Mouse (Mus musculus) neural tube, embryonic 12.5 days (tissue): ENCODE measurements around the gene Abhd14a. TPM values are rescaled to one million over a fixed set of nuclear protein-coding genes. Genes with fewer than 3 reads are reported as not detected.
"Not testable (repeated sequence)": the region's sequence is repeated elsewhere in the genome, so short reads cannot be mapped to it uniquely, and the experiment has no call there.

ENCODE experiments used
- ATAC-seq: fragments of 200-750 bp; cut with Nextera tagmentation; 2 replicates; pipeline ENCODE4 v1.8.0; 2017; ENCODE audit warnings: low read depth, mild to moderate bottlenecking, moderate TSS enrichment, moderate library complexity; ENCODE audit not compliant: low FRiP score
- H3K27ac ChIP-seq: fragments of 300-500 bp; sonication (generic); 2 replicates; pipeline ENCODE4 v1.5.1; 2016
- H3K27me3 ChIP-seq: fragments of 300-500 bp; sonication (generic); replicated peaks from 2 replicates; pipeline ENCODE4 v1.6.1; 2016; ENCODE audit warnings: mild to moderate bottlenecking
- H3K36me3 ChIP-seq: fragments of 300-500 bp; sonication (generic); 2 replicates; pipeline ENCODE4 v1.6.1; 2016; ENCODE audit warnings: mild to moderate bottlenecking
- H3K4me1 ChIP-seq: fragments of 300-500 bp; sonication (generic); 2 replicates; pipeline ENCODE4 v1.6.1; 2016
- H3K4me2 ChIP-seq: fragments of 300-500 bp; sonication (generic); replicated peaks from 2 replicates; pipeline ENCODE4 v1.6.1; 2016; ENCODE audit warnings: mild to moderate bottlenecking
- H3K4me3 ChIP-seq: fragments of 300-500 bp; sonication (generic); 2 replicates; pipeline ENCODE4 v1.5.1; 2016
- H3K9ac ChIP-seq: fragments of 300-500 bp; sonication (generic); 2 replicates; pipeline ENCODE4 v1.6.1; 2016; ENCODE audit warnings: mild to moderate bottlenecking
- H3K9me3 ChIP-seq: fragments of 300-500 bp; sonication (generic); 2 replicates; pipeline ENCODE4 v1.6.1; 2016; ENCODE audit warnings: mild to moderate bottlenecking
- WGBS: fragments of 180-500 bp; shearing (Covaris S2); methylation state at CpG from one replicate; pipeline ENCODE4 v1.1.7; 2016; 5-methylcytosine and 5-hydroxymethylcytosine counted together
- polyA plus RNA-seq: library from polyadenylated mRNA; unstranded; fragments of >200 nt; fragmentation: Nextera tagmentation; extraction: Ambion mirVana; gene quantifications from 2 replicates; pipeline ENCODE4 v1.2.1, GENCODE M21; 2016

The Abhd14a gene
- 34.6 and 38.0 TPM in 2 replicates for polyA plus RNA-seq

DNA sequence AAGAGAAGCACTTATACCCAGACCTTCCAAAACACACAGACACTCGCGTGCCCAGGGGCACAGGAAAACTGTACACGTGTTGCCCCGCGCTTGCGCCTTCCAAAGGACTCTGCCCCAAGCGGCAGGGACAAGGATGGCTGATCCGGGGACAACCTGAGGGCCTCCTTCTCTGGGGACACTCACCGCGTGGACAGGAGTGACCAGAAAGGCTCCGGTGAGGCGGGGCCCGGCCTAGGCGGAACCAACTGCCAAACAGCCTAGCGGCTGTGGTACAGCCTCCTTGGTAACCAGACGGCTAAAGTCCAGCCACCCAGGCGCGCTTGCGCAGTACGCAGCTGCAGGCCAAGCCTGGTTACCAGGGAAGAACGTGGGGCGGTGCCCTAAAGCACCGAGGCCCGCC, at the start of gene Abhd14a, which contains the start of gene Abhd14b:
Abhd14a (minus strand) TSS at position 331 of the 400 bp plus-strand sequence.
Abhd14b (plus strand) TSS at position 112 of the 400 bp plus-strand sequence.
- WGBS, result under 1% methylated on average over 24 of the region's 24 CpGs
- Histone ChIP-seq H3K9me3 (no peaks in the 10 kb centered on the region), H3K4me1 (peaks cover 39% of the 10 kb centered on the region), H3K36me3 (no peaks in the 10 kb centered on the region), H3K4me3 (peak within 1 kb of the TSS; percentile 47), H3K27ac (no peak within 1 kb of the TSS), H3K27me3 (no peaks in the 10 kb centered on the region), H3K9ac (peak within 1 kb of the TSS; percentile 60), H3K4me2 (peak within 1 kb of the TSS; percentile 79)
- peak; percentile 79 for ATAC-seq

DNA sequence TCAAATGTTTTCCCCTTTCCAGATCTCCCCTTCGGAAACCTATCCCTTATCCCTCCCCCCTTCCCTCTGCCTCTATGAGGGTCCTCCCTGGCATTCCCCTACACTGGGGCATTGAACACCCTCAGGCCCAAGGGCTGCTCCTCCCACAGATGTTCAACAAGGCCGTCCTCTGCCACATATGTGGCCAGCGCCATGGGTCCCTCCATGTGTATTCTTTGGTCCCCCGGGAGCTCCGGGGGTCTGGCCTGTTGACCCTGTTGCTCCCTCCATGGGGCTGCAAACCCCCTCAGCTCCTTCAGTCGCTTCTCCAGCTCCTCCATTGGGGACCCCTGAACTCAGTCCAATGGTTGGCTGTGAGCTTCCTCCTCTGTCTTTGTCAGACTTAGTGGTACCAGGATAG, 40.1 kb upstream of the Abhd14a start:
- not testable (repeated sequence) for H3K4me1 ChIP-seq, H3K4me2 ChIP-seq, H3K27ac ChIP-seq, ATAC-seq, H3K27me3 ChIP-seq, H3K9ac ChIP-seq, H3K4me3 ChIP-seq, H3K9me3 ChIP-seq
- WGBS, result 84% methylated on average over 6 of the region's 6 CpGs
- peaks cover 39% of the 10 kb centered on the region for H3K36me3 ChIP-seq

DNA sequence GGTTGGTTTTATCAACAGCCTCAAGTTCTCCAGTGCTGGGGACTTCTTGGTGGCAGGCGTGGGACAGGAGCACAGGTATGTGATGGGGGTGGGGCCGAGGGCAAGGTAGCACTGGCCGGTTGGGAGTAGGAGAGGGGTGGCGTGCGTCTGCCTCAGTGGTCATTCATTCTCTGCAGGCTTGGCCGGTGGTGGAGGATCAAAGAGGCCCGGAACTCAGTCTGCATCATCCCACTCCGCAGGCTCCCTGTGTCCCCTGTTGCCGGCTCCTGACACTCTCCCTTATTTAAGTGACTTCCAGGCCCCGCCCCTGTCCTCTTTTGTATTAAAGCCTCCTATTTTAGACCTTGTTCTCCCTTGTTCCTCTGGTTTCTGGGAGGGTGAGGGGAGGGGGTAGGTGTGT, 37.6 kb upstream of the Abhd14a start:
- Histone ChIP-seq H3K4me2 (no peak overlapping the region), H3K9me3 (no peaks in the 10 kb centered on the region), H3K9ac (no peak overlapping the region), H3K27me3 (no peaks in the 10 kb centered on the region), H3K36me3 (peaks cover 58% of the 10 kb centered on the region), H3K4me1 (no peaks in the 10 kb centered on the region), H3K4me3 (no peak overlapping the region), H3K27ac (no peak overlapping the region)
- no peak for ATAC-seq
- WGBS, result 78% methylated on average over 10 of the region's 10 CpGs

DNA sequence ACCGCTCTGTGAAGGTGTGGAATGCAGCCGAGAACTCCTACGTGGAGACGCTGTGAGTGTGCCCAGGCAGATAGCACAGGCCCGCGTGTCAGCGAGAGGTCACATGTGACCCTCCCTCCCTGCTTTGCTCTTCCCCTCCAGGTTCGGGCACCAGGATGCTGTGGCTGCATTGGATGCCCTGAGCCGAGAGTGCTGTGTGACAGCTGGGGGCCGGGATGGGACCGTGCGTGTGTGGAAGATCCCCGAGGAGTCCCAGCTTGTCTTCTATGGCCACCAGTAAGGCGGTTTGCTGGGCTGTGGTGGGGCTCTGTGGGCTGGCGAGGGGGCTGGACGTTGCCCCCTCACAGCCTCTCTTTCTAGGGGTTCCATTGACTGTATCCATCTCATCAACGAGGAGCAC, 36.1 kb upstream of the Abhd14a start:
- no peaks in the 10 kb centered on the region for H3K4me1 ChIP-seq
- H3K4me3 ChIP-seq, result no peak overlapping the region
- H3K27ac ChIP-seq, result no peak overlapping the region
- H3K36me3 ChIP-seq, result peaks cover 61% of the 10 kb centered on the region
- no peaks in the 10 kb centered on the region for H3K9me3 ChIP-seq
- WGBS, result 93% methylated on average over 17 of the region's 17 CpGs
- ATAC-seq, result no peak
- no peak overlapping the region for H3K4me2 ChIP-seq
- no peak overlapping the region for H3K9ac ChIP-seq
- H3K27me3 ChIP-seq, result no peaks in the 10 kb centered on the region

DNA sequence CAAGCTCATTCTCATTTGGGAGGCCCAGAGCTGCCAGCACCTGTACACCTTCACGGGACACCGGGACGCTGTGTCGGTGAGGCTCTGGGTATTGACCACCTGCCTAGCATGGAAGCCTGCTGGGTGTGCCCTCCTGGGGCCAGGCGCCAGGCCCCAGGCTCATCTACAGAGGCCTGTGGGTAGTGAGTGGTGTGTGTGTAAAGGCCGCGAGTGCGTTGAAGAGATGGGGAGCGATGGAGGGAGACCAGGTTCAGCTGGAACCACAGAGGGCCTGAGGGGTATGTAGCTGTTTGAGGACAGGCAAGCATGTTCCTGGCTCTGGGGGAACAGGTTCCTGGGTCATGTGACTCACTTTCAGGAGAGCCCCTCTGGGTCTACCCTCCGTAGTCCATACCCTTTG, 35.7 kb upstream of the Abhd14a start:
- H3K4me3 ChIP-seq, result no peak overlapping the region
- H3K36me3 ChIP-seq, result peaks cover 61% of the 10 kb centered on the region
- no peaks in the 10 kb centered on the region for H3K9me3 ChIP-seq
- H3K27me3 ChIP-seq, result no peaks in the 10 kb centered on the region
- no peak overlapping the region for H3K4me2 ChIP-seq
- H3K4me1 ChIP-seq, result peaks cover 3% of the 10 kb centered on the region
- ATAC-seq, result no peak
- WGBS, result 95% methylated on average over 10 of the region's 10 CpGs
- no peak overlapping the region for H3K9ac ChIP-seq
- H3K27ac ChIP-seq, result no peak overlapping the region

DNA sequence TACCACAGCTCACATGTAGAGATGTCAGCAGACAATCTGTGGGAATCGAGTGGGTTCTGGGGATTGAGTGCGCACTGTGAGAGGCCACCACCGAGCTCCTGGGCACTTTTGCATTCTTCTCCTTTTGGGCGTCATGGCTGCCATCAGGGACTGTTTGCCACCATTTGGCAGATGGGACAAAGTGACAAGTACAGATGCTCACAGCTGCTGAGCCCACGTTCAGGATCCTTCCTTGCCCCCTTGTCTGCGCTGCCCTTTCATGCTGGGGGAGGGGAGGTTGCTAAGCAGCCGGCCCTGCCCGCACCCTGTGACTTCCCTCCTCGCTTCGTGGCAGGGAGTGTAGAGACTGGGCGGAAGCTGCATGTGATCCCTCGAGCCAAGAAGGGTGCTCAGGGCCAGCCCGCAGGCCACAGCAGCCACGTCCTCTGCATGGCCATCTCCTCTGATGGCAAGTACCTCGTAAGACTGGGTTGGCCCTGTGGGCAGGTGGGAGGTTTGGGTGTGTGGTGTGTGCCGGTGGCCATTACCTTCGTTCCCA, 35.2 kb upstream of the Abhd14a start:
- ATAC-seq, result no peak
- H3K4me1 ChIP-seq, result peaks cover 8% of the 10 kb centered on the region
- peaks cover 61% of the 10 kb centered on the region for H3K36me3 ChIP-seq
- no peak overlapping the region for H3K27ac ChIP-seq
- H3K4me2 ChIP-seq, result no peak overlapping the region
- no peak overlapping the region for H3K4me3 ChIP-seq
- 85% methylated on average over 17 of the region's 17 CpGs for WGBS
- H3K9ac ChIP-seq, result no peak overlapping the region
- no peaks in the 10 kb centered on the region for H3K27me3 ChIP-seq
- H3K9me3 ChIP-seq, result no peaks in the 10 kb centered on the region

DNA sequence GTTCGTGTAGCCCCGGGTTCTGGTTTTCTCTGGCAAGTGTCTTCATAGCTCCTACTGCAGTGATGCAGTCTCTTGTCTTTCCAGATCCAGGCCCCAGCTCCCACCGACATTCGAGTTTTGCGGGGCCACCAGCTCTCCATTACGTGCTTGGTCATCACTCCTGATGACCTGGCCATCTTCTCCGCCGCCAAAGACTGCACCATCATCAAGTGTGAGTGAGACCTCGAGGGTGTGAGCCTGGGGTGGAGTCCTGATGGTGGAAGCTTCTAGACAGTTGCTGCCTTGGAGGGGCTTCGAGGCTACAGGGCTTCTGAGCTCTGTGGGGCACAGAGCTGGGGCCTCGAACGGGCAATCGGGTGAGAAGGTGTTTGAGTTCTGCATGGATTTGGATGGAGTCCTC, 34.2 kb upstream of the Abhd14a start:
- ATAC-seq, result no peak
- Histone ChIP-seq H3K36me3 (peaks cover 61% of the 10 kb centered on the region), H3K9ac (no peak overlapping the region), H3K4me1 (peaks cover 11% of the 10 kb centered on the region), H3K9me3 (no peaks in the 10 kb centered on the region), H3K4me2 (no peak overlapping the region), H3K27me3 (no peaks in the 10 kb centered on the region), H3K27ac (no peak overlapping the region), H3K4me3 (no peak overlapping the region)
- WGBS, result 92% methylated on average over 13 of the region's 13 CpGs

DNA sequence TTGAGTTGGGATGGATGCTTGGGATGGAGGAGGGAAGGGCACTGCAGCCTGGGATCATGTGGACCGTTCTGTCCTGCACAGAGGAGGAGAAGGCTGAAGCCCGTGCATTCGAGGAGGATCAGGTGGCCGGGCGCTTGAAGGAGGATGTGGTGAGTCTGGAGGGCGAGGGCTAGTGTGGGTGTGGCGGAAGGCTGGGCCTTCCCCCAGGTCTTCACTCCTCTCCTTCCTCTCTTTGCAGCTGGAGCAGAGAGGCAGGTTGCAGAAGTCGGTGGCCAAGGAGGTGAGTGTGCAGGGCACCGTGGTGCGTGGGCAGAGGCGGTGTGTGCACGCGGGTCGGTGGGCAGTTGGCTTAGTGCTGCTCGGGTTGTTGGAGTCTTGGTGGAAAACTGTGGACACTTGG, 33.6 kb upstream of the Abhd14a start:
- Histone ChIP-seq H3K4me3 (no peak overlapping the region), H3K4me1 (peaks cover 11% of the 10 kb centered on the region), H3K36me3 (peaks cover 57% of the 10 kb centered on the region), H3K9ac (no peak overlapping the region), H3K9me3 (no peaks in the 10 kb centered on the region), H3K27me3 (no peaks in the 10 kb centered on the region), H3K27ac (no peak overlapping the region), H3K4me2 (no peak overlapping the region)
- no peak for ATAC-seq
- 91% methylated on average over 15 of the region's 15 CpGs for WGBS

DNA sequence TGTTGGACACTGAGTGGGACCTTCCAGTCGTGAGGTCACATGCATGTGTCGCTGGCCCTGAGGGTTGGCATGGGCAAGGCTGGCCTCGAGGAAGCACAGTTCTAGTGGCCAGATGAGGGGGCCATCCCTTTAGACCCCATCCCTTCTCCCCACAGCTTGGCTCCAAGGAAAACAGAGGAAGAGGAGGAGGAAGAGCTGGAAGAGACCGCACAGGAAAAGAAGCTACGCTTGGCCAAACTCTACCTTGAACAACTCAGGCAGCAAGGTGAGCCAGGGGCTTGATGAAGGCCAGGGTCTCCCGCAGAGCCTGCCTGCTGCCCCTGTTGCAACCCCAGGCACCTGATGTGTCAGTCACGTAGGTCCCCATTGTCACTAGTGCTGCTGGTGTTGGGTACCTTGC, 33.1 kb upstream of the Abhd14a start:
- WGBS, result 95% methylated on average over 7 of the region's 7 CpGs
- Histone ChIP-seq H3K36me3 (peaks cover 51% of the 10 kb centered on the region), H3K4me2 (no peak overlapping the region), H3K27me3 (no peaks in the 10 kb centered on the region), H3K4me1 (peaks cover 11% of the 10 kb centered on the region), H3K27ac (no peak overlapping the region), H3K9ac (no peak overlapping the region), H3K4me3 (no peak overlapping the region), H3K9me3 (no peaks in the 10 kb centered on the region)
- ATAC-seq, result no peak

DNA sequence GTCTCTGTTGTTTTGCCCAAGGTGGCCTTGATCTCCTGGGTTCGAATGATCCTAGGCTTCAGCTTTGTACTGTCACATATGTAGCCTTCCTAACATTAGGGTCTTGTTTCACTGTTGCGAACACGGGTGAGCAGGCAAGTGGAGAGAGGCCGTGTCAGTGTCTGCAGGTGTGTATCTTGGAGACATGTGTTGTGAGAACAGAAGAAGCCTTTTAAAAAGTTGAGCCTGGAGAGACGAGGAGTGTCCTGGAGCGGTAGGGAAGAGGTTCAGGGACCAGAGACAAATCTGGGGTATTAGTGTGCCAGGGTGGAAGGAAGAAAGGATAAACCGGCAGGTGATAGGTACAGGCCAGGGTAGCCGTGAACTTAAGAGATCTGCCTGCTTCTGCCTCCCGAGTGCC, 30.6 kb upstream of the Abhd14a start:
- Histone ChIP-seq H3K27me3 (no peaks in the 10 kb centered on the region), H3K4me3 (peak overlapping the region; percentile 59), H3K27ac (no peak overlapping the region), H3K4me2 (peak overlapping the region; percentile 91), H3K9ac (peak overlapping the region; percentile 61; the same call in 1 of the 2 replicates), H3K9me3 (no peaks in the 10 kb centered on the region), H3K4me1 (peaks cover 22% of the 10 kb centered on the region), H3K36me3 (peaks cover 27% of the 10 kb centered on the region)
- WGBS, result 86% methylated on average over 9 of the region's 9 CpGs
- no peak for ATAC-seq

DNA sequence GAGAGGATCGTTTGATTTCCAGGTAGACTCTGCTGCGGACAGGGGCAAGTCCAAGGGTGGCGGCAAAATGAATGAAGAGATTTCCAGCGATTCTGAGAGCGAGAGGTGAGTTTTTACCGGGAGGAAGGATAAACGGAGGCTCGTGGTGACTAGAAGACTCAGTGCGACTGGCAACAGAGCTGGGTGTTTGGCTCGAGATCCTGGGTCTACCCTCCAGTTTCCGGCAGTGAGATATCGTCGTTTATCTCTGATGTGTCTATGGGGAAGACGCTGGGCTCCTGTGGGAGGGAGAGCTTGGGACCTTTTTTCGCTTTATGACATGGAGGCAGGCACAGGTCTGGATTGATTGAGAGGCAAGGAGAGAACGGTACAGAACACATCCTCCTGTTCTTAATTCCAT, 30.2 kb upstream of the Abhd14a start:
- H3K4me1 ChIP-seq, result peaks cover 22% of the 10 kb centered on the region
- peaks cover 22% of the 10 kb centered on the region for H3K36me3 ChIP-seq
- no peak; the same call in 1 of the 2 replicates for ATAC-seq
- H3K9me3 ChIP-seq, result no peaks in the 10 kb centered on the region
- WGBS, result 4% methylated on average over 16 of the region's 16 CpGs
- peak overlapping the region; percentile 91 for H3K4me2 ChIP-seq
- peak overlapping the region; percentile 61 for H3K9ac ChIP-seq
- peak overlapping the region; percentile 59 for H3K4me3 ChIP-seq
- H3K27ac ChIP-seq, result no peak overlapping the region
- H3K27me3 ChIP-seq, result no peaks in the 10 kb centered on the region

DNA sequence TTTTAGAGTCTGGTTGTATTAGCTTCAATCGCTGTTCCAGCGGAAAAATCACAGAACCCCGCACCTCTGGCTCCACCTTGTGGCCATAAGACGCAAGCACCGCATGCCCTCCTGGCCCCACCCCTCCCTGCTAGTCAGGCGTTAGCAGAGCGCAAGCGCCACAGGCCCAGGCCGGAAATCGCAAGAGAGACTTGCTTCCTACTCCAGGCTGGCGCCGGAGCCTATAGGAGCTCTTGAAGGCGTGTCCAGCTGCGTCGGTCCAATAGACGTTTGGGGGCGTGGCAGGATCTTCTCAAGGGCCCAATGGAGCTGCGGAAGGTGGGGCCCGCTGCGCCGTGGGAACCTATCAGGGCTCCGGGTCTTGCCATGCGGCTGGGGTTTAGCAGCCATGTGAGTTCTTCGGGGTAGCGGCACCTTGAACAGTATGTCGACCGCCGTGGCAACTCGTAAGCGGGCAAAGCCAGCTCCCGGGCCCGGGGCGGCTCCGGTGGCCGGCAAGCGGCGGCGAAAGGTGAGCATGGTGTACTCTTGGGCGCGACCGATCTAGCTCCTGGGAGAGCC, 29.5 kb upstream of the Abhd14a start, which contains the start of gene Parp3:
Parp3 (minus strand) TSS at position 26 of the 561 bp plus-strand sequence.
- H3K27me3 ChIP-seq, result no peaks in the 10 kb centered on the region
- peaks cover 19% of the 10 kb centered on the region for H3K36me3 ChIP-seq
- WGBS, result under 1% methylated on average over 41 of the region's 41 CpGs
- H3K4me3 ChIP-seq, result peak within 1 kb of the TSS; percentile 59
- peaks cover 23% of the 10 kb centered on the region for H3K4me1 ChIP-seq
- H3K4me2 ChIP-seq, result peak within 1 kb of the TSS; percentile 91
- no peaks in the 10 kb centered on the region for H3K9me3 ChIP-seq
- H3K27ac ChIP-seq, result no peak within 1 kb of the TSS
- H3K9ac ChIP-seq, result peak within 1 kb of the TSS; percentile 61
- ATAC-seq, result peak; percentile 98
